Mouse (Mus musculus) heart, embryonic 10.5 days (tissue): ENCODE results near the gene Nptx1. TPM values are rescaled to one million over a fixed set of nuclear protein-coding genes. Genes with fewer than 3 reads are reported as not detected.
A peak's percentile ranks its signal among the peaks of the same experiment; 100 is the strongest.

Experiments used
- DNase-seq: peaks from one replicate; pipeline ENCODE4 v3.0.0-alpha.2; 2017; ENCODE audit warnings: low spot score
- H3K27ac ChIP-seq: fragments of 300-500 bp; sonication (generic); 2 replicates; pipeline ENCODE4 v1.5.1; 2016; ENCODE audit warnings: mild to moderate bottlenecking
- H3K27me3 ChIP-seq: fragments of 300-500 bp; sonication (generic); 2 replicates; pipeline ENCODE4 v1.6.1; 2016; ENCODE audit warnings: mild to moderate bottlenecking; ENCODE audit not compliant: poor library complexity, insufficient read depth, severe bottlenecking
- H3K36me3 ChIP-seq: fragments of 300-500 bp; sonication (generic); 2 replicates; pipeline ENCODE4 v1.6.1; 2016; ENCODE audit warnings: mild to moderate bottlenecking, moderate library complexity
- H3K4me1 ChIP-seq: fragments of 300-500 bp; sonication (generic); 2 replicates; pipeline ENCODE4 v1.6.1; 2016; ENCODE audit warnings: mild to moderate bottlenecking
- H3K4me3 ChIP-seq: fragments of 300-500 bp; sonication (generic); 2 replicates; pipeline ENCODE4 v1.5.1; 2016; ENCODE audit warnings: mild to moderate bottlenecking, moderate library complexity
- H3K9me3 ChIP-seq: fragments of 300-500 bp; sonication (generic); 2 replicates; pipeline ENCODE4 v1.6.1; 2016; ENCODE audit warnings: mild to moderate bottlenecking, moderate library complexity
- WGBS: fragments of 180-500 bp; shearing (Covaris S2); methylation state at CpG from one replicate; pipeline ENCODE4 v1.1.7; 2016; 5-methylcytosine and 5-hydroxymethylcytosine counted together
- polyA plus RNA-seq: library from polyadenylated mRNA; unstranded; fragments of >200 nt; fragmentation: Nextera tagmentation; extraction: Ambion mirVana; gene quantifications from 2 replicates; pipeline ENCODE4 v1.2.1, GENCODE M21; 2016

The Nptx1 gene
- polyA plus RNA-seq, 1 experiment from 2014 or later = 0.88 TPM

GRCm38 (mm10) chr11:119515823-119516676, 31.5 kb downstream of the Nptx1 start:
- peaks cover 39% of the 10 kb centered on the region for H3K4me1 ChIP-seq
- 64% methylated on average over 16 of the region's 16 CpGs for WGBS

GRCm38 (mm10) chr11:119514967-119515636, 32.5 kb downstream of the Nptx1 start:
- H3K4me1 ChIP-seq = peaks cover 45% of the 10 kb centered on the region
- DNase-seq = no peak
- H3K9me3 ChIP-seq = no peaks in the 10 kb centered on the region
- H3K27ac ChIP-seq = no peak overlapping the region
- H3K4me3 ChIP-seq = peak overlapping the region; percentile 54
- no peaks in the 10 kb centered on the region for H3K36me3 ChIP-seq
- 4% methylated on average over 21 of the region's 21 CpGs for WGBS
- H3K27me3 ChIP-seq = peaks cover 79% of the 10 kb centered on the region

More at GRCm38 (mm10) chr11:119515823-119516676, 31.5 kb downstream of the Nptx1 start:
- H3K27me3 ChIP-seq = peaks cover 73% of the 10 kb centered on the region
- H3K4me3 ChIP-seq = no peak overlapping the region
- no peak overlapping the region for H3K27ac ChIP-seq
- no peaks in the 10 kb centered on the region for H3K9me3 ChIP-seq
- DNase-seq = no peak
- H3K36me3 ChIP-seq = no peaks in the 10 kb centered on the region

- H3K4me3 ChIP-seq = peak overlapping the region; percentile 54
- H3K4me1 ChIP-seq = peaks cover 45% of the 10 kb centered on the region
- DNase-seq = no peak
- H3K9me3 ChIP-seq = no peaks in the 10 kb centered on the region
- 48% methylated on average over 16 of the region's 16 CpGs for WGBS
- H3K27me3 ChIP-seq = peaks cover 73% of the 10 kb centered on the region
- no peaks in the 10 kb centered on the region for H3K36me3 ChIP-seq
- no peak overlapping the region for H3K27ac ChIP-seq
Measured at GRCm38 (mm10) chr11:119514108-119514860, 33.3 kb downstream of the Nptx1 start.

GRCm38 (mm10) chr11:119513038-119513659, 34.4 kb downstream of the Nptx1 start:
- DNase-seq = no peak
- H3K27me3 ChIP-seq = peaks cover 65% of the 10 kb centered on the region
- peaks cover 7% of the 10 kb centered on the region for H3K36me3 ChIP-seq
- H3K27ac ChIP-seq = no peak overlapping the region
- 50% methylated on average over 9 of the region's 9 CpGs for WGBS
- H3K4me1 ChIP-seq = peaks cover 45% of the 10 kb centered on the region
- no peaks in the 10 kb centered on the region for H3K9me3 ChIP-seq
- H3K4me3 ChIP-seq = no peak overlapping the region

GRCm38 (mm10) chr11:119509165-119509776, 38.3 kb downstream of the Nptx1 start:
- H3K36me3 ChIP-seq = peaks cover 43% of the 10 kb centered on the region
- no peaks in the 10 kb centered on the region for H3K9me3 ChIP-seq
- H3K27me3 ChIP-seq = peaks cover 26% of the 10 kb centered on the region
- WGBS = 72% methylated on average over 5 of the region's 5 CpGs
- DNase-seq = no peak
- peaks cover 26% of the 10 kb centered on the region; the same call in 1 of the 2 replicates for H3K4me1 ChIP-seq
- H3K27ac ChIP-seq = no peak overlapping the region
- no peak overlapping the region for H3K4me3 ChIP-seq

GRCm38 (mm10) chr11:119507772-119508171, 39.8 kb downstream of the Nptx1 start:
- no peak for DNase-seq
- Histone ChIP-seq H3K27me3 (peaks cover 13% of the 10 kb centered on the region; the same call in 1 of the 2 replicates), H3K27ac (no peak overlapping the region), H3K4me3 (no peak overlapping the region), H3K4me1 (peaks cover 18% of the 10 kb centered on the region; the same call in 1 of the 2 replicates), H3K36me3 (peaks cover 54% of the 10 kb centered on the region), H3K9me3 (no peaks in the 10 kb centered on the region)
- 78% methylated on average over 8 of the region's 8 CpGs for WGBS

GRCm38 (mm10) chr11:119506386-119506785, 41.2 kb downstream of the Nptx1 start:
- H3K9me3 ChIP-seq = no peaks in the 10 kb centered on the region
- WGBS = 78% methylated on average over 4 of the region's 4 CpGs
- H3K4me3 ChIP-seq = no peak overlapping the region
- H3K36me3 ChIP-seq = peaks cover 68% of the 10 kb centered on the region
- H3K27ac ChIP-seq = no peak overlapping the region
- no peak for DNase-seq
- 0 out of 2 replicates have a peak, but pooled peaks cover 6% of the 10 kb centered on the region for H3K4me1 ChIP-seq
- H3K27me3 ChIP-seq = 0 out of 2 replicates have a peak, but pooled peaks cover 6% of the 10 kb centered on the region

GRCm38 (mm10) chr11:119503675-119504074, 43.9 kb downstream of the Nptx1 start:
- H3K4me1 ChIP-seq = no peaks in the 10 kb centered on the region
- peak; percentile 87 for DNase-seq
- peaks cover 92% of the 10 kb centered on the region for H3K36me3 ChIP-seq
- no peak overlapping the region for H3K27ac ChIP-seq
- H3K9me3 ChIP-seq = no peaks in the 10 kb centered on the region
- no peak overlapping the region for H3K4me3 ChIP-seq
- no peaks in the 10 kb centered on the region for H3K27me3 ChIP-seq

GRCm38 (mm10) chr11:119500011-119500410, 47.5 kb downstream of the Nptx1 start:
- H3K27ac ChIP-seq = no peak overlapping the region
- H3K4me3 ChIP-seq = no peak overlapping the region
- no peaks in the 10 kb centered on the region for H3K9me3 ChIP-seq
- H3K27me3 ChIP-seq = no peaks in the 10 kb centered on the region
- 91% methylated on average over 2 of the region's 2 CpGs for WGBS
- no peaks in the 10 kb centered on the region for H3K4me1 ChIP-seq
- DNase-seq = no peak
- peaks cover 78% of the 10 kb centered on the region for H3K36me3 ChIP-seq

- DNase-seq = no peak
- H3K9me3 ChIP-seq = no peaks in the 10 kb centered on the region
- no peak overlapping the region for H3K27ac ChIP-seq
- H3K4me3 ChIP-seq = no peak overlapping the region
- 96% methylated on average over 4 of the region's 4 CpGs for WGBS
- H3K27me3 ChIP-seq = no peaks in the 10 kb centered on the region
- no peaks in the 10 kb centered on the region for H3K4me1 ChIP-seq
- H3K36me3 ChIP-seq = peaks cover 72% of the 10 kb centered on the region
Measured at GRCm38 (mm10) chr11:119499297-119499696, 48.3 kb downstream of the Nptx1 start.

- Histone ChIP-seq H3K4me3 (no peak overlapping the region), H3K27me3 (no peaks in the 10 kb centered on the region), H3K9me3 (no peaks in the 10 kb centered on the region), H3K36me3 (peaks cover 64% of the 10 kb centered on the region), H3K27ac (no peak overlapping the region), H3K4me1 (peaks cover 6% of the 10 kb centered on the region)
- WGBS = 77% methylated on average over 4 of the region's 4 CpGs
- no peak for DNase-seq
Measured at GRCm38 (mm10) chr11:119497451-119497850, 50.1 kb downstream of the Nptx1 start.

GRCm38 (mm10) chr11:119496147-119496546, 51.4 kb downstream of the Nptx1 start:
- H3K9me3 ChIP-seq = no peaks in the 10 kb centered on the region
- H3K36me3 ChIP-seq = peaks cover 51% of the 10 kb centered on the region
- WGBS = 90% methylated on average over 5 of the region's 5 CpGs

More at GRCm38 (mm10) chr11:119496147-119496546, 51.4 kb downstream of the Nptx1 start:
- no peak for DNase-seq
- no peak overlapping the region for H3K4me3 ChIP-seq
- no peaks in the 10 kb centered on the region for H3K27me3 ChIP-seq
- peaks cover 12% of the 10 kb centered on the region for H3K4me1 ChIP-seq
- no peak overlapping the region for H3K27ac ChIP-seq
